In genomic region chr11:119055571-119056131, GRCm38 (mm10) we compare ENCODE assay signal across 8 mouse cellular contexts. TPM values are rescaled to one million over a fixed set of nuclear protein-coding genes. Genes with fewer than 3 reads are reported as not detected.
DNase-seq lines count a peak whose midpoint lies in the region; ATAC-seq and TF ChIP-seq lines count a peak whose summit lies in the region.

No protein-coding gene starts in this region.

- H3ac ChIP-seq in myocyte (ENCODE audit: control insufficient read depth, insufficient read length), result peak overlapping the region; percentile 49

- H3K27me3 ChIP-seq in cerebellum, adult 2 months (ENCODE audit: control insufficient read depth, insufficient read depth, low read length), result no peaks in the 10 kb centered on the region
- H3K27me3 ChIP-seq in megakaryocyte, embryonic 14.5 days (replicated peaks), result peaks cover 99% of the 10 kb centered on the region
- peaks cover 27% of the 10 kb centered on the region for H3K27me3 ChIP-seq in hindbrain, postnatal 0 days (ENCODE audit: insufficient read depth, low read length)
- peaks cover 23% of the 10 kb centered on the region for H3K27me3 ChIP-seq in myocyte (ENCODE audit: control insufficient read depth, insufficient read depth, insufficient read length)

- H3K27ac ChIP-seq in cerebellum, adult 2 months (ENCODE audit: insufficient read depth, low read length), result no peak overlapping the region
- peak overlapping the region; percentile 91 for H3K27ac ChIP-seq in hindbrain, postnatal 0 days

- peak overlapping the region; percentile 73 for H3K4me3 ChIP-seq in cerebellum, adult 2 months (replicated peaks; ENCODE audit: insufficient read depth, low read depth, low read length)
- peak overlapping the region; percentile 96 for H3K4me3 ChIP-seq in megakaryocyte, embryonic 14.5 days (replicated peaks)
- H3K4me3 ChIP-seq in hindbrain, postnatal 0 days (ENCODE audit: low read length), result peak overlapping the region; percentile 55
- H3K4me3 ChIP-seq in myocyte, result peak overlapping the region; percentile 36

- TF ChIP-seq POLR2A in cerebellum, adult 2 months (IDR thresholded peaks at IDR 0.05; ENCODE audit: borderline replicate concordance, insufficient read depth, low read length), result no peak
- no peak for TF ChIP-seq POLR2A in myocyte (IDR thresholded peaks at IDR 0.05; ENCODE audit: insufficient read length, low read depth)

- DNase-seq in cerebellum, adult 2 months, result peak in 1 of 2 experiments; percentile 58
- DNase-seq in cerebellum, adult 8-10 months, result no peak
- peak; percentile 27 for DNase-seq in hindbrain, postnatal 0 days (ENCODE audit: low spot score)
- DNase-seq in frontal cortex, adult 2 months (ENCODE audit: extremely low spot score in 1 of 2, low spot score in 1 of 2), result no peak
- no peak for DNase-seq in gastrocnemius, adult 18-20 months (ENCODE audit: low spot score)

- ATAC-seq in megakaryocyte, adult 5-6 weeks (ENCODE audit: poor library complexity, severe bottlenecking), result no peak
- no peak for ATAC-seq in hindbrain, postnatal 0 days

- no peaks in the 10 kb centered on the region for H3K79me2 ChIP-seq in myocyte (ENCODE audit: control insufficient read depth, insufficient read depth)

- WGBS in cerebellum, adult 2 months, result under 1% methylated on average over 32 of the region's 32 CpGs
- 2% methylated on average over 32 of the region's 32 CpGs for WGBS in hindbrain, postnatal 0 days

- H3K36me3 ChIP-seq in megakaryocyte, embryonic 14.5 days (replicated peaks; ENCODE audit: low read length), result no peaks in the 10 kb centered on the region
- H3K36me3 ChIP-seq in hindbrain, postnatal 0 days (ENCODE audit: insufficient read depth, low read length), result no peaks in the 10 kb centered on the region
- H3K36me3 ChIP-seq in myocyte (ENCODE audit: control insufficient read depth, insufficient read depth), result no peaks in the 10 kb centered on the region

- peak overlapping the region; percentile 86 for H3K9ac ChIP-seq in hindbrain, postnatal 0 days (replicated peaks; ENCODE audit: low read length)

- TF ChIP-seq CTCF in cerebellum, adult 2 months (IDR thresholded peaks at IDR 0.05; ENCODE audit: borderline replicate concordance, insufficient read depth, low read depth, low read length), result no peak
- no peak for TF ChIP-seq CTCF in hindbrain, postnatal 0 days (IDR thresholded peaks at IDR 0.05; ENCODE audit: low read depth)

- H3K4me1 ChIP-seq in cerebellum, adult 2 months (ENCODE audit: control insufficient read depth, insufficient read depth, low read length), result peaks cover 20% of the 10 kb centered on the region; the same call in 1 of the 2 replicates
- peaks cover 75% of the 10 kb centered on the region for H3K4me1 ChIP-seq in megakaryocyte, embryonic 14.5 days
- peaks cover 41% of the 10 kb centered on the region for H3K4me1 ChIP-seq in hindbrain, postnatal 0 days (ENCODE audit: insufficient read depth, low read length)

- peaks cover 15% of the 10 kb centered on the region for H3K9me3 ChIP-seq in megakaryocyte, embryonic 14.5 days
- H3K9me3 ChIP-seq in hindbrain, postnatal 0 days (ENCODE audit: low read length), result no peaks in the 10 kb centered on the region

- H3K4me2 ChIP-seq in hindbrain, postnatal 0 days (ENCODE audit: low read depth, low read length), result peak overlapping the region; percentile 98
- H3K4me2 ChIP-seq in myocyte (ENCODE audit: low read depth), result peak overlapping the region; percentile 85

TF ChIP-seq in myocyte, 11 proteins besides CTCF, POLR2A, EP300 and RAD21:
- TF ChIP-seq TCF12 (IDR thresholded peaks at IDR 0.05; ENCODE audit: insufficient read depth, poor library complexity, severe bottlenecking), result no peak
- no peak for TF ChIP-seq MYOG (IDR thresholded peaks at IDR 0.05; ENCODE audit: control insufficient read depth in 1 of 3, insufficient read depth in 1 of 3, insufficient read length in 2 of 3, low read depth in 2 of 3)
- no peak for TF ChIP-seq SRF (IDR thresholded peaks at IDR 0.05; ENCODE audit: control insufficient read depth, insufficient read length, low read depth)
- TF ChIP-seq CEBPB (IDR thresholded peaks at IDR 0.05; ENCODE audit: insufficient read depth, poor library complexity, severe bottlenecking), result no peak
- TF ChIP-seq REST (IDR thresholded peaks at IDR 0.05; ENCODE audit: insufficient read depth, insufficient read length), result no peak
- no peak for TF ChIP-seq TCF3 (IDR thresholded peaks at IDR 0.05; ENCODE audit: insufficient read length, low read depth)
- TF ChIP-seq MYOD1 (IDR thresholded peaks at IDR 0.05; ENCODE audit: control insufficient read depth in 1 of 3, insufficient read length in 2 of 3, low read depth in 2 of 3), result no peak
- no peak for TF ChIP-seq USF1 (IDR thresholded peaks at IDR 0.05; ENCODE audit: low read depth)
- no peak for TF ChIP-seq E2F4 (IDR thresholded peaks at IDR 0.05; ENCODE audit: insufficient read depth)
- TF ChIP-seq MAX (IDR thresholded peaks at IDR 0.05; ENCODE audit: low read depth), result no peak

RNA-seq across cellular contexts. Expression of gene Cbx8, which starts 14.9 kb away (rescaled TPM):
- polyA plus RNA-seq in cerebellum, adult 2 months (2012; rRNA removed), result 8.7 and 10.5 TPM in 2 replicates
- polyA plus RNA-seq in megakaryocyte, embryonic 14.5 days (2012; ENCODE audit: insufficient read depth, low replicate concordance), result 2.7 and 7.4 TPM in 2 replicates
- 3.2 and 5.6 TPM in 2 replicates for total RNA-seq in megakaryocyte, adult 5-6 weeks (2015)
- 3.0 and 3.6 TPM in 2 replicates for total RNA-seq in megakaryocyte, adult 5-6 weeks (2017)
- total RNA-seq in hindbrain, postnatal 0 days (2014; rRNA removed), result 10.0 and 11.4 TPM in 2 replicates
- polyA plus RNA-seq in hindbrain, postnatal 0 days (2015; fragmentation: Nextera tagmentation; extraction: Ambion mirVana), result 6.5 and 7.6 TPM in 2 replicates
- polyA plus RNA-seq in myocyte (2012; fragmentation: generic; extraction: Trizol), result 4.9 TPM
- 6.9 and 7.6 TPM in 2 replicates for polyA plus RNA-seq in frontal cortex, adult 2 months (2012; rRNA removed)
- 1 to 10 TPM; 2.6 to 3.5 TPM for total RNA-seq in gastrocnemius, adult 18-20 months (2021)

RNA-seq across cellular contexts. Expression of gene Cbx4, which starts 30.4 kb away (rescaled TPM):
- polyA plus RNA-seq in cerebellum, adult 2 months (2012; rRNA removed), result 50.1 and 57.6 TPM in 2 replicates
- 49.2 and 111 TPM in 2 replicates for polyA plus RNA-seq in megakaryocyte, embryonic 14.5 days (2012; ENCODE audit: insufficient read depth, low replicate concordance)
- total RNA-seq in megakaryocyte, adult 5-6 weeks (2015), result 15.3 and 15.5 TPM in 2 replicates
- 18.0 and 18.4 TPM in 2 replicates for total RNA-seq in megakaryocyte, adult 5-6 weeks (2017)
- total RNA-seq in hindbrain, postnatal 0 days (2014; rRNA removed), result 33.6 and 41.3 TPM in 2 replicates
- 22.4 and 23.7 TPM in 2 replicates for polyA plus RNA-seq in hindbrain, postnatal 0 days (2015; fragmentation: Nextera tagmentation; extraction: Ambion mirVana)
- polyA plus RNA-seq in myocyte (2012; fragmentation: generic; extraction: Trizol), result 29.9 TPM
- polyA plus RNA-seq in frontal cortex, adult 2 months (2012; rRNA removed), result 45.4 and 46.4 TPM in 2 replicates
- 1 to 10 TPM; 1.6 to 2.5 TPM for total RNA-seq in gastrocnemius, adult 18-20 months (2021)

RNA-seq across cellular contexts. Expression of gene Cbx2, which starts 32.9 kb away (rescaled TPM):
- 4.1 and 4.6 TPM in 2 replicates for polyA plus RNA-seq in cerebellum, adult 2 months (2012; rRNA removed)
- 0.46 TPM in 1 of 2 replicates, not detected in the other for polyA plus RNA-seq in megakaryocyte, embryonic 14.5 days (2012; ENCODE audit: insufficient read depth, low replicate concordance)
- 1.5 and 1.6 TPM in 2 replicates for total RNA-seq in megakaryocyte, adult 5-6 weeks (2015)
- total RNA-seq in megakaryocyte, adult 5-6 weeks (2017), result 2.8 TPM in 2 replicates
- total RNA-seq in hindbrain, postnatal 0 days (2014; rRNA removed), result 14.6 and 18.9 TPM in 2 replicates
- 7.0 and 7.4 TPM in 2 replicates for polyA plus RNA-seq in hindbrain, postnatal 0 days (2015; fragmentation: Nextera tagmentation; extraction: Ambion mirVana)
- 10.2 TPM for polyA plus RNA-seq in myocyte (2012; fragmentation: generic; extraction: Trizol)
- polyA plus RNA-seq in frontal cortex, adult 2 months (2012; rRNA removed), result 2.8 and 3.3 TPM in 2 replicates
- total RNA-seq in gastrocnemius, adult 18-20 months (2021), result 1 to 10 TPM in 1 of 2 experiments, under 1 TPM in 1; 0.85 to 1.0 TPM

Comparison
In these comparisons a context has a peak if more than half of its experiments do, and no peak if none do; other contexts are left out.
1. H3K4me3 ChIP-seq: peak in every context shown above with its lines; median percentile 96 in megakaryocyte, embryonic 14.5 days; 73 in cerebellum, adult 2 months; 55 in hindbrain, postnatal 0 days; 36 in myocyte.